Mouse (Mus musculus) CH12.LX (cell line): Measurements from ENCODE around the gene Slc44a4.

Source experiments
- JUND ChIP-seq: conservative IDR thresholded peaks from 2 replicates; pipeline ENCODE4 v1.6.1; 2011; ENCODE audit warnings: low read depth, low read length, improper control_type of control experiment
- TCF12 ChIP-seq: IDR thresholded peaks from 2 replicates; pipeline ENCODE4 v1.6.1; 2014; ENCODE audit warnings: low read depth, mild to moderate bottlenecking, inconsistent platforms, low read length, improper control_type of control experiment
- USF1 ChIP-seq: IDR thresholded peaks from 2 replicates; pipeline ENCODE4 v1.6.1; 2014; ENCODE audit warnings: low read depth, mild to moderate bottlenecking, inconsistent platforms, low read length, improper control_type of control experiment

DNA sequence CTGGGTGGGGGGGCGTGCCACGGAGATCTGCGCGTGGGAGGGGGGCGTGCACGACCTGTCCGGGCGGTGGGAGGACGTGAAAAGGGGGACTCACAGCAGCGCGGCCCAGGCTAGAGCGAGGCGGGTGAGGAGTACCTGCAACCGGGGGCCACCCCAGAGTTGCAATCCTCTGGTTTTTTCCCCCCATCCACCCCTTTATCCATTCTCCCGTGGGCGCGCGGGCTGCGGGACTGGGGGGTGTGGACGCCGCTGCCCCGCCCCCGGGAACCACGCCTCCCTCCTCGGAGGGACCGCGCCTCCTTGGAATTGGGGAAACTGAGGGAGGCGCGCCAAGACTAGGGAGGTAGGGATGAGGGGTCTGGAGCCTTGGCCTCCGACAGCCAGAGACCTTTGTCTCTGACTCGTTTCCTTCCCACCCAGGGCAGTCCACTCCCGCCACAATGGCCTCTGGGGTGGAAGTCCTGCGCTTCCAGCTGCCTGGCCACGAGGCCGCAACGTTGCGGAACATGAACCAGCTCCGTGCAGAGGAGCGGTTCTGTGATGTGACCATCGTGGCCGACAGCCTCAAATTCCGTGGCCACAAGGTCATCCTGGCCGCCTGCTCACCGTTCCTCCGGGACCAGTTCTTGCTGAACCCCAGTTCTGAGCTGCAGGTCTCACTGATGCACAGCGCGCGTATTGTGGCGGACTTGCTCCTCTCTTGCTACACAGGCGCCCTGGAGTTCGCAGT is 19.3 kb upstream of the Slc44a4 start:
- TF ChIP-seq JUND = no peak
- TF ChIP-seq USF1 = no peak
- TF ChIP-seq TCF12 = no peak
